25 mouse cellular contexts compared by ENCODE assay signal in the genomic region with DNA sequence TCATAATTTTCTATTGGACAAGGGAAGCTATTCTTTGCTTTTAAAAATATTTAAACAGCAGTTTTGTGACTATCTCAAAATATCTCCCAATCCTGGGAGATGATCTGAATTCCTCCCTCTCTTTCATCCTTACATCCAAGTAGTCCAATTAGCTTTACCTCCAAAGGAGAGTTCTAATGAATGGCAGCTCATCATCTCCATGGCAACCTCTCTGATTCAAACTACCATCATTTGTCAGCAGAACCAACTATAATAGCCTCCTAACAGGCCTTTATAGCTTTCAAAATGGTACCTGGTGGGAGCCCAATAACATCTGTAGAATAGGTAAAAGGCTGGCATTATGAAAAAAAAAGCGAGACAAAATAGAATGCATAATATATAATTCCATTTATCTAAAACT. TPM values are rescaled to one million over a fixed set of nuclear protein-coding genes. Genes with fewer than 3 reads are reported as not detected.
DNase-seq lines count a peak whose midpoint lies in the region; ATAC-seq lines count a peak whose summit lies in the region.
"Had no signal": no experiment of that assay in that cellular context is flagged by ENCODE, and none has a peak within 500 bp of the region (broad histone marks: within the 10 kb centered on the region; RNA-seq: fewer than 3 reads in every experiment).

No protein-coding gene starts in this region.

- no peaks in the 10 kb centered on the region for H3K9me3 ChIP-seq in forebrain, embryonic 11.5 days (ENCODE audit: control insufficient read depth, low read length)
- H3K9me3 ChIP-seq in forebrain, embryonic 15.5 days = no peaks in the 10 kb centered on the region
- H3K9me3 ChIP-seq in midbrain, embryonic 16.5 days (replicated peaks; ENCODE audit: control insufficient read depth, low read length, poor library complexity, severe bottlenecking) = no peaks in the 10 kb centered on the region
- H3K9me3 ChIP-seq in midbrain, embryonic 15.5 days = no peaks in the 10 kb centered on the region
- H3K9me3 ChIP-seq: embryonic facial prominence, embryonic 10.5 days; embryonic facial prominence, embryonic 12.5 days; forebrain, embryonic 13.5 days; G1E had no signal

- no peaks in the 10 kb centered on the region for H3K4me1 ChIP-seq in forebrain, embryonic 11.5 days (replicated peaks; ENCODE audit: control insufficient read depth, insufficient read depth, low read length)
- no peaks in the 10 kb centered on the region for H3K4me1 ChIP-seq in forebrain, embryonic 15.5 days
- no peaks in the 10 kb centered on the region for H3K4me1 ChIP-seq in midbrain, embryonic 16.5 days (ENCODE audit: control insufficient read depth, insufficient read depth, low read length)
- H3K4me1 ChIP-seq in midbrain, embryonic 15.5 days = no peaks in the 10 kb centered on the region
- H3K4me1 ChIP-seq: embryonic facial prominence, embryonic 10.5 days; embryonic facial prominence, embryonic 12.5 days had no signal

- WGBS in forebrain, embryonic 11.5 days = 34% methylated on average over 1 of the region's 1 CpGs
- 21% methylated on average over 1 of the region's 1 CpGs for WGBS in forebrain, embryonic 15.5 days
- 65% methylated on average over 1 of the region's 1 CpGs for WGBS in midbrain, embryonic 16.5 days
- 83% methylated on average over 1 of the region's 1 CpGs for WGBS in midbrain, embryonic 15.5 days

- no peak overlapping the region for H3K27ac ChIP-seq in forebrain, embryonic 11.5 days (ENCODE audit: low read depth, low read length)
- H3K27ac ChIP-seq in forebrain, embryonic 15.5 days (replicated peaks) = no peak overlapping the region
- H3K27ac ChIP-seq in midbrain, embryonic 16.5 days (ENCODE audit: low read length) = no peak overlapping the region
- no peak overlapping the region for H3K27ac ChIP-seq in midbrain, embryonic 15.5 days
- H3K27ac ChIP-seq: embryonic facial prominence, embryonic 10.5 days; embryonic facial prominence, embryonic 12.5 days; forebrain, embryonic 13.5 days had no signal

- H3K4me3 ChIP-seq in forebrain, embryonic 11.5 days (ENCODE audit: low read depth, low read length) = no peak overlapping the region
- H3K4me3 ChIP-seq in forebrain, embryonic 15.5 days = no peak overlapping the region
- no peak overlapping the region for H3K4me3 ChIP-seq in midbrain, embryonic 16.5 days (ENCODE audit: low read depth, low read length)
- no peak overlapping the region for H3K4me3 ChIP-seq in midbrain, embryonic 15.5 days
- H3K4me3 ChIP-seq: embryonic facial prominence, embryonic 10.5 days; embryonic facial prominence, embryonic 12.5 days; forebrain, embryonic 13.5 days had no signal

- no peaks in the 10 kb centered on the region for H3K36me3 ChIP-seq in forebrain, embryonic 11.5 days (ENCODE audit: control insufficient read depth, insufficient read depth, low read length)
- H3K36me3 ChIP-seq in forebrain, embryonic 15.5 days = no peaks in the 10 kb centered on the region
- no peaks in the 10 kb centered on the region for H3K36me3 ChIP-seq in midbrain, embryonic 16.5 days (ENCODE audit: control insufficient read depth, insufficient read depth, low read length)
- no peaks in the 10 kb centered on the region for H3K36me3 ChIP-seq in midbrain, embryonic 15.5 days (replicated peaks)
- H3K36me3 ChIP-seq: embryonic facial prominence, embryonic 10.5 days; embryonic facial prominence, embryonic 12.5 days had no signal

- 0 out of 2 replicates have a peak, but pooled peaks have one; percentile 51 for ATAC-seq in forebrain, embryonic 11.5 days (replicated peaks; ENCODE audit: low FRiP score)
- no peak for ATAC-seq in forebrain, embryonic 15.5 days (replicated peaks)
- ATAC-seq in midbrain, embryonic 16.5 days = peak; percentile 42; the same call in 1 of the 2 replicates
- no peak for ATAC-seq in midbrain, embryonic 15.5 days (replicated peaks)
- ATAC-seq: activated CD4-positive, CD25-positive, alpha-beta regulatory T cell, adult 4 months; CD4-positive, CD25-positive, alpha-beta regulatory T cell, adult 4 months; forebrain, embryonic 13.5 days; forebrain, postnatal 0 days; Patski had no signal

- intact Hi-C loops in heart, postnatal 36 days (cut with DNase I) = no loop called here

- H3K4me2 ChIP-seq in forebrain, embryonic 11.5 days (ENCODE audit: low read depth, low read length, severe bottlenecking) = no peak overlapping the region
- H3K4me2 ChIP-seq in forebrain, embryonic 15.5 days (replicated peaks) = no peak overlapping the region
- H3K4me2 ChIP-seq in midbrain, embryonic 16.5 days (ENCODE audit: low read length) = no peak overlapping the region
- H3K4me2 ChIP-seq in midbrain, embryonic 15.5 days = no peak overlapping the region
- H3K4me2 ChIP-seq: embryonic facial prominence, embryonic 12.5 days; forebrain, embryonic 13.5 days had no signal

- no peak for DNase-seq in forebrain, embryonic 11.5 days (ENCODE audit: low spot score)
- DNase-seq in heart, adult 11 months = peak; percentile 21
- DNase-seq in heart, postnatal 36 days = no peak
- DNase-seq: adrenal gland, adult 8-10 months; adrenal gland, postnatal 14 days; adrenal gland, postnatal 36 days; B cell, adult 2 months; cerebellum, adult 11 months; cerebellum, adult 18-20 months; cerebellum, adult 8-10 months; cerebellum, adult 9-11 months; cerebellum, postnatal 14 days; cerebellum, postnatal 36 days; forebrain, postnatal 0 days had no signal

- no peak overlapping the region for H3K9ac ChIP-seq in forebrain, embryonic 11.5 days (ENCODE audit: low read length)
- H3K9ac ChIP-seq in forebrain, embryonic 15.5 days (replicated peaks) = no peak overlapping the region
- no peak overlapping the region for H3K9ac ChIP-seq in midbrain, embryonic 16.5 days (ENCODE audit: low read depth, low read length)
- H3K9ac ChIP-seq in midbrain, embryonic 15.5 days = no peak overlapping the region
- H3K9ac ChIP-seq: embryonic facial prominence, embryonic 12.5 days; forebrain, embryonic 13.5 days; forebrain, postnatal 0 days had no signal

- no peaks in the 10 kb centered on the region for H3K27me3 ChIP-seq in forebrain, embryonic 11.5 days (ENCODE audit: control insufficient read depth, insufficient read depth, low read length)
- no peaks in the 10 kb centered on the region for H3K27me3 ChIP-seq in forebrain, embryonic 15.5 days
- H3K27me3 ChIP-seq in midbrain, embryonic 16.5 days (ENCODE audit: control insufficient read depth, insufficient read depth, low read depth, low read length) = no peaks in the 10 kb centered on the region
- no peaks in the 10 kb centered on the region for H3K27me3 ChIP-seq in midbrain, embryonic 15.5 days (replicated peaks)
- H3K27me3 ChIP-seq: CH12.LX; embryonic facial prominence, embryonic 12.5 days; forebrain, embryonic 13.5 days; Patski had no signal

RNA-seq across cellular contexts. Expression of gene Sumf1, which starts 59.9 kb away (rescaled TPM):
- 15.0 and 17.4 TPM in 2 replicates for polyA plus RNA-seq in forebrain, embryonic 11.5 days (2014; fragmentation: Nextera tagmentation; extraction: Ambion mirVana)
- polyA plus RNA-seq in forebrain, embryonic 15.5 days (2015; fragmentation: Nextera tagmentation; extraction: Ambion mirVana) = 12.3 and 13.0 TPM in 2 replicates
- 10 to 100 TPM; 14.6 to 15.2 TPM for total RNA-seq in heart, postnatal 36 days (2021)
- polyA plus RNA-seq in midbrain, embryonic 16.5 days (2015; fragmentation: Nextera tagmentation; extraction: Ambion mirVana) = 10.7 and 11.2 TPM in 2 replicates
- 11.0 and 11.4 TPM in 2 replicates for polyA plus RNA-seq in midbrain, embryonic 15.5 days (2015; fragmentation: Nextera tagmentation; extraction: Ambion mirVana)

Comparison
In these comparisons a context has a peak if more than half of its experiments do, and no peak if none do; other contexts are left out.
1. ATAC-seq: peak in forebrain, embryonic 11.5 days (single experiment) and midbrain, embryonic 16.5 days (single experiment); none in forebrain, embryonic 15.5 days (single experiment) and midbrain, embryonic 15.5 days (single experiment).